Mouse (Mus musculus): Measurements from ENCODE around the gene Zwint. TPM values are rescaled to one million over a fixed set of nuclear protein-coding genes. Genes with fewer than 3 reads are reported as not detected.

Gene Zwint
- total RNA-seq (2021) = 100 to 1,000 TPM; 128 to 130 TPM
- long read RNA-seq, experiment 1, transcript Zwint-201 (8 exons, 1,834 nt) = major isoform, 229 of 255 reads
- long read RNA-seq, experiment 1, transcript Zwint-204 (8 exons, 1,138 nt) = minor isoform, 9 of 255 reads
- long read RNA-seq, experiment 1, partial matches to known transcripts = 11 of 255 reads
- long read RNA-seq, experiment 1, other reads (novel, unspliced or antisense) = 5 of 255 reads
- long read RNA-seq, experiment 2, transcript Zwint-201 (8 exons, 1,834 nt) = major isoform, 145 of 158 reads
- long read RNA-seq, experiment 2, partial matches to known transcripts = 7 of 158 reads
- long read RNA-seq, experiment 2, other reads (novel, unspliced or antisense) = 5 of 158 reads

DNA sequence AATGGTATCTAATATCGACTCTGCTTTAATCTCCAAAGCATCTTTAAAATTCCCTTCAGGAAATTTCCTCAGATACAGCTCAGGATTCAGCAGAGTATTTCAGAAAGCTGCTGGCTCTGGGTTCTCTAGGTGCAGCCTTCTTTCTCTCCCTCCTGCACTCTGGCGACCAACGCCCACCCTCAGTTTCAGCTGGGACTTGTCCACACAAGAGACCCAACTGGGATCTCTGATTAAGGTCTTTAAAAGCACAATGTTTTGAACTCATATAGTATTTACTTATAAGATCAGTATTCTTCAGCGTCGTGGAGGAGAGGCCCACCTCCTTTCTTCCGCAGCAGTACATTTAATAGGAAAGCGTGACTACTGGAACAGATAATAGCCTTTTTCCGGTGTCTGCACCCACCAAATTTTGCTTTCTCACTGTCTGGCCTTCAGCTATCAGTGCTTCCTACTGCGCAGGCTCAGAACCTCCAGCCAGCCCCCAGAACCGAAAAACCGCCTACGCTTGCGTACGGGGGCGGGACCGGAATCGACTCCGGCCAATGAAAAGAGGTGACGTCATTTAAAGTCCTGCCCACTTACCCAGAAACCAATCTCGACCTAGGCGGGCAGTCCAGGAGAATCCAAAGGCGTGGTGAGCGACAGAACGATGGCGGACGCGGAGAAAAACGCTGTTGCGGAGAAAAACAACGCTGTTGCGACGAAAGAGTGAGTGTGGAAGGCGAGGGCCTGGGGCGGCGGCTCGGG is at the start of gene Zwint:
Zwint (plus strand) TSS at position 576 of the 747 bp plus-strand sequence.
- DNase-seq = peak; percentile 96

DNA sequence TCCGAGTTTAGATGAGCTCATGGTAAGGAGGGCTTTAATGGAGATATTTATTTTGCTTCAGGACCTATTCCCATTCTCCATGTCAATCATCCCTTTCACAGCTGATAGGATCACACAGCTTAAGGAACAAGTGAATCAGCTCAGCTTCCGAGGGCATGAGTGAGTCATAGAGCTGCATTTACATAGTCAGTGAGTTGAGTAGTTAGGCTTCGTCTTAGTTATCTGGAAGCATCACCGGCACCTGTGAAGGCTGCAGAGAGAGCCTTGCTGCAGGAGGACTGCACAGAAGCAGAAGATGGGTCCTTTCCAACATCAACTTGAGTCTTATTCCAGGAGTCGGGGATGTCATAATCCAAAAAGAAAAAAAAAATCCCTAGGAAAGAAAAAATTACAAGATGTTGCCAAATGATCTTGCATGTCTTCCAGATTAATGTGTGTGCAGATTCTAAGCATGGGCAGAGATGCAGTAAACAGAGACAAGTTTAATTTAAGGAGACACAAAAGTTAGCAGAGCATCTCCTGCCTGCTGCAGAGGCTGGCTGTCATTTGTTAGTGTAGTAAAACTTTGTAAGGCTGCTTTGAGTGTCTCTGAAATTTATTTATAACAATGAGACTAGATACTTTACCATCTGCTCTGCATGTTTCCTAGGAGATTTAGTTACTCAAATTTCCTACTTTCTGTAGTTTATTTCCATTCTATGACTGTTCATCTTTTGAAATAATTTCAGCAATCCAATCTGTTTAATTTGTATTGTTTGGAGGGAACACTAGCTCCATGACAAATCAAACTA is 41.3 kb upstream of the Zwint start:
- no peak for DNase-seq

DNA sequence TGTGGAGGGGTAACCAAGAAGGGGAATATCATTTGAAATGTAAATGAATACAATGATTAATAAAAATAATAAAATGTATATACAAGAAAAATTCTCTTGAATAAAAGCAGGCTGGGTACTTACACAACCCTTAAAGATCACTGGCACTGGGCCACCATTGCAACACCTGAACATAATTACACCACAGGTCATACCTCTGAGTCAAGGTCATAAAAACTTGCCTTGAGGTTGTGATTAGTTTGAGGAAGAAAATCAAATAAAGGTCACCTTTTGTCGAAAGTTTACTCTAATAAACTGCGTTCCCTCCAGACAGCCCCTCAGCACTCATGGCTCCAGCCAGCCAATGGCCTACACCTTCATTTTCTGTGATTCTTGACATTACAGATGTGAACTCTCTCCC is 38.5 kb upstream of the Zwint start:
- DNase-seq = no peak

DNA sequence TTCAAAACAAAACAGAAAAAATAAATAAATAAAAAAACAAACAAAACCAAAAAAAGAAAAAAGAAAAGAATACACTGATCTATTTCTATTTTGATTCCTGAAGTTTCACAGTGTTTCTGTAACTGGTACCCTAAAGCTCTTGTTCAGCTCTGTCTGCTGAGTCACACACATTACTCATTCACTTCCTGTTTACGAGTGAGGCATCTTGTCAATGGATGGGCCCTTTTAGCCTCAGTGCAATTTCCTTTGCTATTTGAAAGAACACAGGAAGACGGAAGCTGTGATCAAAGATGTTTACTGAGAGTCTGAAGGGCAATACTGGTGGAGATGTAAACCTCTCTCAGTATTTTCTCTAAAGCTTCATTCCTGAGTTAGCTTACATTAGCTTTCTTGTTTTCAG is 34.1 kb upstream of the Zwint start:
- no peak for DNase-seq

DNA sequence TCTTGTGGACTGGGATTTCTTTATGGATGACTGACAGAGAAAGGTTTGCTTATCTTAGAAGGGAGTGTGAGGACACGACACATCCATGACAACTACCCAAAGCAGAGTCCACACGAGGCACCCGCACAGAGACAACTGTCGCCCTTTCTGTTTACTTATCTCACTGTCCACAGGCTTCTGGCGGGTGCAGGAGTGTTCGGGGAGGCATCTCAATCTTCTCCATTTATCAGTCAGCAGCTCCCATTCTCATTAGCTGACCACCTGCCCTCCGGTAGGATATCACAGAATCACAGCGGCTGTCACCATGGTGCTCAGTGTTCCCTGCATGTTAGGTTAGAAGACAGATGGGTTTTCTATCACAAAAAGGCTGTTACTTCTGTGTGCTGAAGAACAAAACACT is 31.1 kb upstream of the Zwint start:
- DNase-seq = no peak

DNA sequence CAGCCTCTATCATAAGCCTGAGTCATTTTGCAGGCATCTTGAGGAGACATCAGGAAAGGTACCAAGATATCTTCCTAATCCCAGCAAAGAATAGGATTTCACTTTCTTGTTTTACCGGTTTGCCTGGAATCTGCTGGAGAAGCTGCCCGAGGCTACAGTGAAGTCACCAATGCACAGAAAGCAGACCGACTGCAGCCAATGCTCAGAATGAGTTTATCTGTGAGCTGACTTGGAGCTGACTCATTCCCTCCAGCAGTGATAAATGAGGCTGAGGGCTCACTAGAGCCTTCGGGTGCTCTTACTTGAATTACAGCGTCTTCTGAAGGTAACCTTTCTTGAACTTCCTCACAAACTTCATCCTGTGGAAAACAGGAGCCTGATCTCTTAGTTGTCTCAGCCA is 20.5 kb upstream of the Zwint start:
- peak; percentile 36 for DNase-seq

DNA sequence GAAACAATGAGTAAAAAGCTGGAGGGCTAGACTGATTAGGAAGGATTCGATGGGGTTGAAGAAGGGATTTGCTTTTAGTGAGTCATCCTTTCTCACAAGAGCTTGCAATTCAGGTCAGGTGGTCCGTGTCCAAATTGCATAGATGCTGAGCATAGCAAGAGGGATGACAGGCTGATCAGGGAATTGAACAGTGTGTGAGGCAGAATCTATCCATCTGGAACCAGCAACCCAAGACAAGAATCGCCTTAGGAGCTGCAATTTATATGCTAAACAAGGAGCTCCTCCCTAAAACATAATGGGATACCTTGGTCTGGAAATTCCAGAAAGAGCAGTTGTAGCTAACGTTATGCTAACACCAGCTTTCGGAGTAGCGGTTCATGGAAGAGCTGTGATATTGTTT is 3.8 kb upstream of the Zwint start:
- DNase-seq = no peak

DNA sequence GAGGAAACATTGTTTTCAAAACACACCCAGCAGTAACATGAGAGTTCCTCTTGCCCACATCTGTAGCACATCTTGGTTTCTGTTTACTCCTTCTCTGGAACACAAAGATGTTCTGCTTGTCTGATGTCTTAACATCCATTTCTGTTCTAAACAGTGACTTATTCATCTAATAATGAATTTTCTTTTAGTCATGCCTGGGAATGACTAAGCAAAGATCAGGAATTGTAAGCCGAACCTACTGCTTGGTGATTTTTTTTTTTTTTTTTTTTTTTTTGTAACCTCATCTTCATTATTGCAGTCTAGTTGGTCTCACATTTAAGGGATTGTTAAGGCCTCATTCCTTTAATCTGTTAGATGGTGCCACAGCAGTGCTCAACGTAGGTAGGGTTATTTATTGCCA is 848 bp upstream of the Zwint start:
- DNase-seq = no peak

DNA sequence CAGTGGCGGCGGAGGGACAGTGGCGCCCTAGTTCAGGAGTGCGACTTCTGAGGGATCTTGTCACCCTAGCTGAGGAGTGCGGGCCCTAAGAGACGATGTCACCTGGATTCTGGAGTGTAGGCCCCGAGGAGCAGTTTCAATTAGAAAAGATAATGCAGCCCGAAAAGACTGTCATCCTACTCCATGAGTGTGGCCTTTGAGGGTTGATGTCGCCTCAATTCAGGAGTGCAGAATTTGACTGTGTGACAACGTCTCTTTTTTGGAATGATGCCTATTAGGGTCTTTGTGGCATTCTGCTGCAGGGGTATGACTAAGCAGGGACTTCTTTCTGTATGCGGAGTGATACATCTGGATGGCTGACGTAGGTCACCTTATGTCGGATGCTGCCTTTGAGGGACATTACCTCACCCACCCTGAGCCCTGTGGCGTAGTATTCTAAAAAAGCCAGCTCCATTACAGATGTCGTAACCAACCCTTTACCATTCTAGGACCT is 418 bp downstream of the Zwint start:
- peak; percentile 40 for DNase-seq

DNA sequence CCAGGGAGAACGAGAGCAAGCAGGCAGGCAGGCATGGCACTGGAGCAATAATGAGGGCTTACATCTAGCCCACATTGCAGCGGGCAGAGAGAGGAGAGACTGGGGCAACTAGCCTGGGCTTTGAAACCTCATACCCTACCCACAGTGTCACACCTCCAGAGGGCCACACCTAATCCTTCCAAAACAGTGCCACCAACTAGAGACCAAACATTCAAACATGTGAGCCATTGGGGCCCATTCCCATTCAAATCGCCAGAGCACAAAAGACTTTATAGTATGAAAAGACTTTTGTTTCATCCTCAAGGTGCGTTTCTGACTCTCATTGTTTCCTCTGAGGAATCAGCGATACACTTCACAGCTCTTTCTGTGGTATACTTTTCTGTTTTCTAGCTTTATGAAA is 4.6 kb downstream of the Zwint start:
- DNase-seq = no peak

DNA sequence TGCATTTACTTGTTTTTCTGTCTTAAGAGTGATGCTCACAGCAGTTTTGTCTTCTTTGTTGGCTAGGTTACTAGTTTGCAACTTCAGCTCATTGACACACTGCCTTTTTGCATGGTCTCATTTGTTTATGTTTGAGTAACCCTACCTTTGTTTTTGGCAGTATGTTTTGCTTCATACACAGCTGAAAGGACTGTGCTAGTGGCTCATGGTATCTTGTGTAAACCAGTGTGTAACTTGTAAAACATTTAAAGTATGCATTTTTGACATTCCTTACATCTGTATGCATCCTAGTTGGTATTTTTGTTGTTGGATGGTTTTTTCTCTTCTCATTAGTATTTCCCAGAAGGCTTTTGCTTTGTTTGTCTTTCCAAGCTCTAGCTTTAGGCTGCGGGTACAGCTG is 5.7 kb downstream of the Zwint start:
- no peak for DNase-seq

DNA sequence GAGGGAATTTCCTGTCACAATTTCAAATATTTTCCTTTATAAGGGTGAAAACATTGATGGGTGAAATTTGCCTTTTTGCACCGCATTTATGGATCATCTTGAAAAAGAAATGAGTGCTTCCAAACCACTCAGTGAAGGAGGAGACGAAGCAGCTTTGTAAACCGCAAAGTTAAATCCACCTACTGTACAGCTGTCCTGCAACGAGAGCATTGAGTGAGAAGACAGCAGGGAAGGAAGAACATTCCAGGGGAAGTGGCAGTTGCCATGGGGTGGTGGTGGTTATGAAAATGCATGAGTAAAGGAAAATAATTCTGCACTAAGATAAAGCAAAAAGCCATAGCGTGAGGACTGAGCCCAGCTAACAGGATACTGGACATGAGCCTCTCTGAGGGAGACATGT is 13.2 kb downstream of the Zwint start:
- DNase-seq = no peak

DNA sequence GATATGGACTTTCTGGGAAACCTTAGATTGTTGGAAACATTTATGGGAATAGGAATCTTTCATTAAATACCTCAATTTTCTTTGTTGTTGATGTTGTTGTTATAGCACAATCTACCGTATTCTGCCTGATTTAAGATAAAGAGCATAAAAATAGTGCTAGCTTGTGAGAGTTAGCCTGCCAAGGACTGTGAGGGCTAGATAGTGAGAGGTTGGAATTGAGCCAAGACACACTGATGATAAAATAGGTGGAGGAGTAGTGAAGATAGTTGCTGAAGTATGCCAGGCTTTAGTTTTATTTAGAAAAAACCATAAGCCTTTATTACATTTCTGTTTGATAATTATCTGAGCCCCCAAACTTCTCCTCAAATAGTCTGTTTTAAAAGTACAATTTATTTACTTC is 14.4 kb downstream of the Zwint start:
- DNase-seq = no peak

DNA sequence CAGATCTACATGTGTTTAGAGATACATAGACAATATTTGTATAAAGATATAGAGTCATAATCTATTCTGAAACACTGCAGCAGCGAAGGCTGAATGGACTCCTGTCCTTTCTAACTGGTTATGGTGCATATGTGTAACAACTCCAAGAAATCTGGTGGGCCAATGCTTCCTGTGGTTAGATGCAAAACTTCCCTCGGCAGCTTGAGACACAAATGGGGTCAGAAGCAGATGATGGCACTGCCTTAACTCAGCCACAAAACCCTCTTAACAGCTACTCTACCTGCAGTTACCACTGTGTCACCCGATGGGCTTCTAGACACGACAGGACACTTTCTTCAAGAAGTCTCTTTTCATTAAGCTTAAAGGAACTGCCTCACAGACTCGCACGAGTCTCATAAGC is 21.3 kb downstream of the Zwint start:
- DNase-seq = no peak

DNA sequence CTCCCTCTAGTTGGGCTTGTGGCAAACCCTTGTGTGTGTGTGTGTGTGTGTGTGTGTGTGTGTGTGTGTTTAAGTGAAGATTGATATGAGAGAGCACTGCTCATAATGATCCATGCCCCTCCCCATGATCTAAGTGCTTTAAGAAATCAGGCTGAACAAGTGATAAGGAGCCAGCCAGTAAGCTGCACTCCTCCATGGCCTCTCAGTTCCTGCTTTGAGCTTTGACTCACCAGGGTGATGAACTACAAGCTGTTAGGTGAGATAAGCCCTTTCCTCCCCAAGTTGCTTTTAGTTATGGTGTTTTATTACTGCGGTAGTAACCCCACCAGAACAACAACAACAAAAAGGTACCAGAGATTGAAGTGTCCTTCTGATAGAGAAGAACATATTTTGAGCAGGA is 21.9 kb downstream of the Zwint start:
- DNase-seq = no peak

DNA sequence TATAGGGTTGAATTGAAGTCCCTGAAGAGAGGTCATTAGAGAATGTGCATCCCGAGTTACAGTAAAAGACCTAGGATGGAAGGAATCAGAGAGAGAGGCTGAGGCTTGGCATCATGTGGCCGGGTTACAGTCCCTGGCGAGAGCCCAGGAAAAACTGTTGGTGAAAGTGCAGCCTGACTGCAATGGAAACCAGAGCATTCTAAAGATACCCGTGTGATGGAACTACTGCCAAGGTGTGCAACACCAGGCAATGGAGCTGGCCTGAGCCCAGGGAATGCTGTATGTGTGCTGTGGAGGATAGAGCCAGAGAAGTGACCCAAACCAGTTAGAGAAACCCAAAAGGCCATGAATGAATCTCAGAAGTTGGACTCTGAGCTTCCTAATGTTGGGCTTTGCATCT is 24.4 kb downstream of the Zwint start:
- DNase-seq = no peak

DNA sequence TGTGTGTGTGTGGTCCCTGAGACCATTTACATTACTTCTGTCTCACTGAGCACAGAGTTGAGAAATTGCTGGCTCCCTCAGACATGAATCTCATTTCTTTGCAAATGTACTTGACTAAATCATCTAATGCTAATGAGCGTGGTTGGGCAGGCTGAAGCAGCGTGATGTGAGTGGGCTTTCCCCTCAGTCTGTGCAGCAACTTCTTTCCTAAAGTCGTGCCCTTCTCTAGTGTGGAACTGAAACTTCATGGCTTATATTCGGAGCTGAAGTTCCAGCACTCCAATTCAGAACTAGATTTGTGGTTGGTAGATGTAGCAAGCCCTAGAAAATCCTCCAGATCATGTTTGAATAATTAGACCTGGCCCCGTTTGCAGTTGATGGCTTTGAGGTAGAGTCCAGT is 46.4 kb downstream of the Zwint start:
- no peak for DNase-seq

DNA sequence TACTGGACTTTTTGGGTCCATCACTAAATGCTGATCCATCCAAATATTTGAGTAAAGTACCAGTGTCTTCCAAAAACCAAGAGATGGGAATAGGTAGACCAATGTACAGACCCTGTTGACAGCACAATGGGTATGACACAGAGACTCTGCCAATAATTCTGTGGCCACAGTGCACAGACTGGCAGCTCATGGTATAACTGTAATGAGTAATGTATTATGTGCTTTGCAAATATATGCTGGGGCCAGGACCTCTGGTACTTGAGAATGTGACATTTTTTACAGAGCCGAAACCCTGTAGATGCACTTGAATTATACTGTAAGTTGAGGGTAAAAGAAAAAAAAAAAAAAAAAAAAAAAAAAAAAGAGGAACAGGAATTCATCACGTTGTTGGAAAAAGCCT is 59.1 kb downstream of the Zwint start:
- DNase-seq = no peak
